Mouse (Mus musculus) forebrain, embryonic 11.5 days (tissue): Measurements from ENCODE around the gene Cd82. TPM values are rescaled to one million over a fixed set of nuclear protein-coding genes. Genes with fewer than 3 reads are reported as not detected.

Experiments
- ATAC-seq: fragments of 200-750 bp; cut with Nextera tagmentation; replicated peaks from 2 replicates; pipeline ENCODE4 v1.8.0; 2017; ENCODE audit warnings: moderate TSS enrichment; ENCODE audit not compliant: low FRiP score
- DNase-seq: peaks from one replicate; pipeline ENCODE4 v3.0.0-alpha.2; 2017; ENCODE audit warnings: low spot score
- H3K27ac ChIP-seq: fragments of 300-500 bp; sonication (generic); 2 replicates; pipeline ENCODE4 v1.5.1; 2014; ENCODE audit warnings: low read depth, low read length
- H3K27me3 ChIP-seq: fragments of 300-500 bp; sonication (generic); 2 replicates; pipeline ENCODE4 v1.6.1; 2014; ENCODE audit warnings: mild to moderate bottlenecking, low read length, mixed read lengths; ENCODE audit not compliant: control insufficient read depth, insufficient read depth
- H3K36me3 ChIP-seq: fragments of 300-500 bp; sonication (generic); 2 replicates; pipeline ENCODE4 v1.6.1; 2014; ENCODE audit warnings: mild to moderate bottlenecking, low read length, moderate library complexity, mixed read lengths; ENCODE audit not compliant: control insufficient read depth, insufficient read depth
- H3K4me1 ChIP-seq: fragments of 300-500 bp; sonication (generic); replicated peaks from 2 replicates; pipeline ENCODE4 v1.6.1; 2014; ENCODE audit warnings: low read length, mixed read lengths; ENCODE audit not compliant: control insufficient read depth, insufficient read depth
- H3K4me2 ChIP-seq: fragments of 300-500 bp; sonication (generic); 2 replicates; pipeline ENCODE4 v1.6.1; 2014; ENCODE audit warnings: low read depth, mild to moderate bottlenecking, low read length, moderate library complexity, mixed read lengths; ENCODE audit not compliant: severe bottlenecking
- H3K4me3 ChIP-seq: fragments of 300-500 bp; sonication (generic); 2 replicates; pipeline ENCODE4 v1.5.1; 2014; ENCODE audit warnings: low read depth, low read length
- H3K9ac ChIP-seq: fragments of 300-500 bp; sonication (generic); 2 replicates; pipeline ENCODE4 v1.6.1; 2014; ENCODE audit warnings: low read length
- H3K9me3 ChIP-seq: fragments of 300-500 bp; sonication (generic); 2 replicates; pipeline ENCODE4 v1.6.1; 2016; ENCODE audit warnings: low read length, mixed read lengths; ENCODE audit not compliant: control insufficient read depth
- WGBS: fragments of 180-500 bp; shearing (Covaris S2); extraction: QIAGEN DNeasy Blood & Tissue Kit; methylation state at CpG from one replicate; pipeline ENCODE4 v1.1.7; 2014; 5-methylcytosine and 5-hydroxymethylcytosine counted together
- polyA plus RNA-seq: library from polyadenylated mRNA; unstranded; fragments of >200 nt; fragmentation: Nextera tagmentation; extraction: Ambion mirVana; gene quantifications from 2 replicates; pipeline ENCODE4 v1.2.1, GENCODE M21; 2014

Gene Cd82
- polyA plus RNA-seq, 1 experiment from 2014 or later, result 4.5 TPM

GRCm38 (mm10) chr2:93493541-93493940, 30.6 kb upstream of the Cd82 start:
- Histone ChIP-seq H3K4me1 (no peaks in the 10 kb centered on the region), H3K9ac (no peak overlapping the region), H3K4me2 (no peak overlapping the region), H3K27me3 (no peaks in the 10 kb centered on the region), H3K4me3 (no peak overlapping the region), H3K27ac (no peak overlapping the region), H3K36me3 (no peaks in the 10 kb centered on the region), H3K9me3 (no peaks in the 10 kb centered on the region)
- ATAC-seq (no peak), DNase-seq (no peak)
- WGBS, result 74% methylated on average over 3 of the region's 3 CpGs

GRCm38 (mm10) chr2:93490516-93490915, 27.6 kb upstream of the Cd82 start:
- no peak for DNase-seq
- Histone ChIP-seq H3K27ac (no peak overlapping the region), H3K27me3 (no peaks in the 10 kb centered on the region), H3K4me1 (no peaks in the 10 kb centered on the region), H3K9me3 (no peaks in the 10 kb centered on the region), H3K4me3 (no peak overlapping the region), H3K36me3 (no peaks in the 10 kb centered on the region), H3K4me2 (no peak overlapping the region), H3K9ac (no peak overlapping the region)
- 95% methylated on average over 2 of the region's 2 CpGs for WGBS
- no peak for ATAC-seq

- no peaks in the 10 kb centered on the region for H3K27me3 ChIP-seq
- WGBS, result 39% methylated on average over 19 of the region's 19 CpGs
- DNase-seq (no peak), ATAC-seq (no peak)
- no peak overlapping the region for H3K27ac ChIP-seq
- H3K9ac ChIP-seq, result no peak overlapping the region
- H3K36me3 ChIP-seq, result no peaks in the 10 kb centered on the region
- no peak overlapping the region for H3K4me3 ChIP-seq
- no peaks in the 10 kb centered on the region for H3K4me1 ChIP-seq
- no peak overlapping the region for H3K4me2 ChIP-seq
- no peaks in the 10 kb centered on the region for H3K9me3 ChIP-seq
Observed at GRCm38 (mm10) chr2:93488911-93489587, 26.1 kb upstream of the Cd82 start.

- DNase-seq, result no peak
- Histone ChIP-seq H3K4me1 (no peaks in the 10 kb centered on the region), H3K36me3 (no peaks in the 10 kb centered on the region), H3K27me3 (no peaks in the 10 kb centered on the region), H3K4me2 (no peak overlapping the region), H3K9me3 (no peaks in the 10 kb centered on the region), H3K9ac (no peak overlapping the region), H3K27ac (no peak overlapping the region), H3K4me3 (no peak overlapping the region)
- no peak for ATAC-seq
- 68% methylated on average over 9 of the region's 9 CpGs for WGBS
Observed at GRCm38 (mm10) chr2:93485459-93485858, 22.5 kb upstream of the Cd82 start.

GRCm38 (mm10) chr2:93482036-93482644, 19.2 kb upstream of the Cd82 start:
- H3K9ac ChIP-seq, result no peak overlapping the region
- 45% methylated on average over 6 of the region's 6 CpGs for WGBS
- no peaks in the 10 kb centered on the region for H3K4me1 ChIP-seq
- H3K27ac ChIP-seq, result no peak overlapping the region
- H3K9me3 ChIP-seq, result no peaks in the 10 kb centered on the region
- ATAC-seq, result no peak
- H3K36me3 ChIP-seq, result no peaks in the 10 kb centered on the region
- no peak overlapping the region for H3K4me2 ChIP-seq
- H3K27me3 ChIP-seq, result no peaks in the 10 kb centered on the region
- no peak overlapping the region for H3K4me3 ChIP-seq
- no peak for DNase-seq

GRCm38 (mm10) chr2:93478744-93479143, 15.8 kb upstream of the Cd82 start:
- DNase-seq, result no peak
- Histone ChIP-seq H3K4me3 (no peak overlapping the region), H3K4me1 (no peaks in the 10 kb centered on the region), H3K9me3 (no peaks in the 10 kb centered on the region), H3K4me2 (no peak overlapping the region), H3K36me3 (no peaks in the 10 kb centered on the region), H3K27ac (no peak overlapping the region), H3K9ac (no peak overlapping the region), H3K27me3 (peaks cover 6% of the 10 kb centered on the region; the same call in 1 of the 2 replicates)
- 75% methylated on average over 5 of the region's 5 CpGs for whole genome bisulfite sequencing
- ATAC-seq, result no peak

DNA sequence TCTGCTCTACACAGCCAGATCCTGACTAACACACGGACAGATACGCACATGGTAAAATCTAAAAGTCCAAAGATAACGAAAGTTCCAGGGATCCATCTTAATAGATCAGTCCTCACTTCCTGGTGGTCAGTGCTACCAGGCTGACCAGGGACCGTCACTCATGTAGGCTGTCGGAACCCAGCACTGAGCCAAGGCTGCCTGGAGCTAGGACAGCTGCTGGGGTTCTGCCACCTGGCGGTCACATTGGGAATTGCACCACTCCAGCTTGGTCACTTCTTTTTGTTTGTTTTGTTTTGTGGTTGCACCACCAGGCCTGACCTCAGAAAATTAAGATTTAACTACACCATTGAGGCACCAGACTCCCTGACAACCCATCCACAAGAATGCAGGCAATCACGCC, 14.6 kb upstream of the Cd82 start:
- H3K4me3 ChIP-seq, result no peak overlapping the region
- H3K4me1 ChIP-seq, result no peaks in the 10 kb centered on the region
- no peak overlapping the region for H3K27ac ChIP-seq
- ATAC-seq, result peak; percentile 53
- H3K9me3 ChIP-seq, result no peaks in the 10 kb centered on the region
- WGBS, result 43% methylated on average over 7 of the region's 7 CpGs
- no peaks in the 10 kb centered on the region for H3K36me3 ChIP-seq
- peaks cover 6% of the 10 kb centered on the region; the same call in 1 of the 2 replicates for H3K27me3 ChIP-seq
- no peak overlapping the region for H3K4me2 ChIP-seq
- peak; percentile 84 for DNase-seq
- no peak overlapping the region for H3K9ac ChIP-seq

DNA sequence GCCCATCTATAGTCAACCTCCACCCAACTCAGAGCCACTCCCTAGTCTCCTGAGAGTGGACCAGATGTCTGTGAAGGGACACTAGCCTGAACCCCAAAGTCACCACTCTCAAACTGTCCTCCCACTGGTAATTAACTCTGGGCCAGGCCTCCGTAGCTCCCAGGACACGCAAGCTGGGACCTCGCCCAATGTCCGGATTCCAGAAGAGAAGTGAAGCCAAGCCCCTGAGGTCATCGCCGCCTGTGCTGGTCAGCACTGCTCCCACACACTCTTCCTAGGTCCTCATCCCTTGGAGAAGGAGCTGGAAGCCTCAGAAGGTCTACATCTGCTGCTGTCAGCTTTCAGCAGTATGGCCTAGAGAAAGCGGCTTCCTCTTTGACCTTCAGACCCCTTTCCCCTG, 13.5 kb upstream of the Cd82 start:
- H3K27ac ChIP-seq, result no peak overlapping the region
- WGBS, result 91% methylated on average over 7 of the region's 7 CpGs

DNA sequence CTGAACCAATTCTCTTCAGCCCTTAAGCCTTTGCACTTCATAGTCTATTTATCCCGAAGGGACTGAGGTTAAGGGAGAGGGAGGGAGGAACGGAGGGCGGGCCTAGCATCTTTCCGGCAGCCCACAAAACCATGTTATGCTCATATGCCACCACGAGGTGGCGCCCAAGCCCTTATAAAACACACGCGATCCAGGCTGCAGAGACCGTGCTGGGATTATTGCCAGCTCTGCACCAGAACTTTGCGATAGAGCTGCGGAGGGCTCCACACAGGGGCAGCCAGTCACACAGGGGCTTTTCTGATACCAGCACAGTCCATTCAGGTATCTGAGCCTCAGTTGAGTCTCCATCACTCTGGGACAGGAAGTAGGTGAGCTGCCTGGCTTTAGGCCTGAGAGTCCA, 12.1 kb upstream of the Cd82 start:
- no peak overlapping the region for H3K4me3 ChIP-seq
- H3K27ac ChIP-seq, result no peak overlapping the region
- H3K4me1 ChIP-seq, result 0 out of 2 replicates have a peak, but pooled peaks cover 3% of the 10 kb centered on the region
- peaks cover 6% of the 10 kb centered on the region; the same call in 1 of the 2 replicates for H3K27me3 ChIP-seq
- H3K4me2 ChIP-seq, result no peak overlapping the region
- 1% methylated on average over 11 of the region's 11 CpGs for WGBS
- no peaks in the 10 kb centered on the region for H3K36me3 ChIP-seq
- H3K9ac ChIP-seq, result no peak overlapping the region
- H3K9me3 ChIP-seq, result no peaks in the 10 kb centered on the region
- ATAC-seq (peak; percentile 31; the same call in 1 of the 2 replicates), DNase-seq (peak; percentile 92)

More for the DNA sequence above, 13.5 kb upstream of the Cd82 start:
- ATAC-seq, result no peak
- H3K4me3 ChIP-seq, result no peak overlapping the region
- H3K4me2 ChIP-seq, result no peak overlapping the region
- H3K9me3 ChIP-seq, result no peaks in the 10 kb centered on the region
- no peaks in the 10 kb centered on the region for H3K36me3 ChIP-seq
- peaks cover 6% of the 10 kb centered on the region; the same call in 1 of the 2 replicates for H3K27me3 ChIP-seq
- H3K4me1 ChIP-seq, result no peaks in the 10 kb centered on the region
- DNase-seq, result no peak
- no peak overlapping the region for H3K9ac ChIP-seq
